Mouse (Mus musculus) lung, postnatal 25 days (tissue): Measurements from ENCODE around the gene Tbc1d14.

Experiments used
- DNase-seq: peaks from one replicate; pipeline ENCODE4 v3.0.0; 2022; ENCODE audit warnings: low spot score

Tbc1d14 gene

GRCm38 (mm10) chr5:36461231-36461630, 131.8 kb downstream of the Tbc1d14 start:
- DNase-seq, result no peak

GRCm38 (mm10) chr5:36460712-36461111, 132.4 kb downstream of the Tbc1d14 start:
- no peak for DNase-seq

GRCm38 (mm10) chr5:36458926-36459325, 134.2 kb downstream of the Tbc1d14 start:
- peak; percentile 48 for DNase-seq

- no peak for DNase-seq
These were observed 135.4 kb downstream of the Tbc1d14 start for GRCm38 (mm10) chr5:36457706-36458105.

- no peak for DNase-seq
These were observed 140.3 kb downstream of the Tbc1d14 start for GRCm38 (mm10) chr5:36452821-36453220.

GRCm38 (mm10) chr5:36451872-36452389, 141.1 kb downstream of the Tbc1d14 start:
- no peak for DNase-seq

- DNase-seq, result no peak
These were observed 142.0 kb downstream of the Tbc1d14 start for GRCm38 (mm10) chr5:36451119-36451518.

GRCm38 (mm10) chr5:36449710-36450358, 143.2 kb downstream of the Tbc1d14 start:
- DNase-seq, result no peak

GRCm38 (mm10) chr5:36447872-36448271, 145.2 kb downstream of the Tbc1d14 start:
- DNase-seq, result no peak

GRCm38 (mm10) chr5:36446166-36446890, 146.7 kb downstream of the Tbc1d14 start:
- DNase-seq, result no peak

GRCm38 (mm10) chr5:36445028-36445427, 148.0 kb downstream of the Tbc1d14 start:
- no peak for DNase-seq

GRCm38 (mm10) chr5:36444611-36445010, 148.5 kb downstream of the Tbc1d14 start:
- DNase-seq, result no peak

- no peak for DNase-seq
These were observed 152.3 kb downstream of the Tbc1d14 start for GRCm38 (mm10) chr5:36440741-36441140.
